Comparison of ENCODE assay signal across 8 mouse cellular contexts in the genomic region with DNA sequence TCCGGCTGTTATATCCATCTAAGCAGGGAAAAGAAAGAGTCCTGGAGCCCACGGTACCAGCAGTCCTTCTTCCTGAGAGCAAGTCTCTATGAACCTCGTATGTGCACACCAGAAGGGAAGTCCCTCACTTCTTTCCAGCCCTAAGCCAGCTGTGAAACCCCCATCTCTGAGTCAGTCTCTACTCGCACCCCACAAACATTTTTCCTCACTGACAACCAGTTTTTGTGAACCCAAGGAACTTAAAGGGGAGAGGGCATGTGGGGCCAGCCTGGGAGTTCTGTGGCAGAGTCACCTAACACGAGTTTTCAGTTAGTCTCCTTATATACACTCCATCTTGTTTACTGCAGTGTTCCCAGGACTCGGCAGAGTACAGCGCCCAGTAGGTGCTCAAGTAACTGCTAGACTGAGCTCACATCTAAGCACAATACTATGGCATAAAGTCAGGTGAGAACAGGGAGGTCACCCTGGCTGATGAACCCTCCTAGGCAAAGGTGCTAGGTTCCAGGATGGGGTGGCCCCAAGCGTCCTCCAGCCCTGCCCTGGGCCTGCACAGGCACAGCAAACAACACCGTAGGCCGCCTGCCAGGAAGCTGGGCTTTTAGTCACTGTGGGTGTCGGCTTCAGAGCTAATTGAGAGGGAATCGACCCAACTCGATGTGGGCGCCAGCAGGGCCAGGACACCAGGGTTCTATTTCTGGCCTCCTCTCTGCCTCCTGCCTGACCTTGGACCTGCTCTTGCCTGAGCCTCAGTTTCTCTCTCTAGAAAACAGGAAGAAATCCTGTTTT. TPM values are rescaled to one million over a fixed set of nuclear protein-coding genes. Genes with fewer than 3 reads are reported as not detected.
DNase-seq lines count a peak whose midpoint lies in the region; ATAC-seq lines count a peak whose summit lies in the region.
"Had no signal": no experiment of that assay in that cellular context is flagged by ENCODE, and none has a peak within 500 bp of the region (broad histone marks: within the 10 kb centered on the region; RNA-seq: fewer than 3 reads in every experiment).

No protein-coding gene starts in this region.

- H3K4me2 ChIP-seq in embryonic facial prominence, embryonic 14.5 days (ENCODE audit: low read depth, low read length) = peak overlapping the region; percentile 10; the same call in 1 of the 2 replicates
- no peak overlapping the region for H3K4me2 ChIP-seq in hindbrain, embryonic 15.5 days
- H3K4me2 ChIP-seq: neural tube, embryonic 13.5 days had no signal

- H3K4me1 ChIP-seq in embryonic facial prominence, embryonic 14.5 days (ENCODE audit: control insufficient read depth, insufficient read depth, low read length) = peaks cover 79% of the 10 kb centered on the region
- peaks cover 93% of the 10 kb centered on the region for H3K4me1 ChIP-seq in hindbrain, embryonic 15.5 days (replicated peaks)

- DNase-seq in kidney, postnatal 10 days = peak; percentile 51
- DNase-seq in kidney, adult 11 months = no peak
- DNase-seq in embryonic facial prominence, embryonic 14.5 days (ENCODE audit: low spot score) = no peak
- DNase-seq in lung, postnatal 36 days = peak; percentile 78
- no peak for DNase-seq in left cerebral cortex, adult 8-10 months (ENCODE audit: low spot score in 2 of 2)
- DNase-seq in cerebellum, postnatal 25 days = no peak

- WGBS in embryonic facial prominence, embryonic 14.5 days = 52% methylated on average over 14 of the region's 14 CpGs
- 67% methylated on average over 14 of the region's 14 CpGs for WGBS in hindbrain, embryonic 15.5 days

- peak overlapping the region; percentile 22; the same call in 1 of the 2 replicates for H3K9ac ChIP-seq in embryonic facial prominence, embryonic 14.5 days (ENCODE audit: low read depth, low read length)
- no peak overlapping the region for H3K9ac ChIP-seq in hindbrain, embryonic 15.5 days

- ATAC-seq in embryonic facial prominence, embryonic 14.5 days (ENCODE audit: low read depth) = no peak
- no peak for ATAC-seq in hindbrain, embryonic 15.5 days (ENCODE audit: low FRiP score, low read depth)

- no peaks in the 10 kb centered on the region for H3K9me3 ChIP-seq in embryonic facial prominence, embryonic 14.5 days (ENCODE audit: control insufficient read depth, low read length)
- H3K9me3 ChIP-seq in hindbrain, embryonic 15.5 days = no peaks in the 10 kb centered on the region
- H3K9me3 ChIP-seq: neural tube, embryonic 13.5 days had no signal

- peaks cover 46% of the 10 kb centered on the region for H3K36me3 ChIP-seq in embryonic facial prominence, embryonic 14.5 days (ENCODE audit: control insufficient read depth, insufficient read depth, low read length)
- H3K36me3 ChIP-seq in hindbrain, embryonic 15.5 days = 0 out of 2 replicates have a peak, but pooled peaks cover 8% of the 10 kb centered on the region

- no peak overlapping the region for H3K4me3 ChIP-seq in embryonic facial prominence, embryonic 14.5 days (ENCODE audit: low read depth, low read length)
- H3K4me3 ChIP-seq in hindbrain, embryonic 15.5 days = no peak overlapping the region
- H3K4me3 ChIP-seq: neural tube, embryonic 13.5 days had no signal

- H3K27me3 ChIP-seq in embryonic facial prominence, embryonic 14.5 days (replicated peaks; ENCODE audit: control insufficient read depth, insufficient read depth, low read length) = no peaks in the 10 kb centered on the region
- H3K27me3 ChIP-seq in hindbrain, embryonic 15.5 days = no peaks in the 10 kb centered on the region

- H3K27ac ChIP-seq in embryonic facial prominence, embryonic 14.5 days (replicated peaks; ENCODE audit: low read depth, low read length) = peak overlapping the region; percentile 74
- peak overlapping the region; percentile 43; the same call in 1 of the 2 replicates for H3K27ac ChIP-seq in hindbrain, embryonic 15.5 days (replicated peaks)
- H3K27ac ChIP-seq: neural tube, embryonic 13.5 days had no signal

RNA-seq across cellular contexts. Expression of a gene that starts 6.7 kb away (rescaled TPM):
- 32.8 and 36.9 TPM in 2 replicates for polyA plus RNA-seq in embryonic facial prominence, embryonic 14.5 days (2014; fragmentation: Nextera tagmentation; extraction: Ambion mirVana)
- polyA plus RNA-seq in hindbrain, embryonic 15.5 days (2015; fragmentation: Nextera tagmentation; extraction: Ambion mirVana) = 14.0 and 18.5 TPM in 2 replicates
- 10 to 100 TPM; 14.5 to 17.6 (median 16.0) TPM for total RNA-seq in left cerebral cortex, adult 8-10 months (2022)

RNA-seq across cellular contexts. Expression of a gene that starts 24.0 kb away (rescaled TPM):
- 0.79 and 1.5 TPM in 2 replicates for polyA plus RNA-seq in embryonic facial prominence, embryonic 14.5 days (2014; fragmentation: Nextera tagmentation; extraction: Ambion mirVana)
- 2.0 and 3.6 TPM in 2 replicates for polyA plus RNA-seq in hindbrain, embryonic 15.5 days (2015; fragmentation: Nextera tagmentation; extraction: Ambion mirVana)
- 1 to 10 TPM in 1 of 4 experiments, under 1 TPM in 3; 0.32 to 1.0 (median 0.62) TPM for total RNA-seq in left cerebral cortex, adult 8-10 months (2022)

RNA-seq across cellular contexts. Expression of a gene that starts 34.2 kb away (rescaled TPM):
- polyA plus RNA-seq in embryonic facial prominence, embryonic 14.5 days (2014; fragmentation: Nextera tagmentation; extraction: Ambion mirVana) = 7.0 and 7.8 TPM in 2 replicates
- 41.4 and 43.3 TPM in 2 replicates for polyA plus RNA-seq in hindbrain, embryonic 15.5 days (2015; fragmentation: Nextera tagmentation; extraction: Ambion mirVana)
- 10 to 100 TPM; 82.5 to 94.5 (median 86.9) TPM for total RNA-seq in left cerebral cortex, adult 8-10 months (2022)

Comparison
In these comparisons a context has a peak if more than half of its experiments do, and no peak if none do; other contexts are left out.
1. DNase-seq: peak in kidney, postnatal 10 days (single experiment) and lung, postnatal 36 days (single experiment); none in kidney, adult 11 months (single experiment), embryonic facial prominence, embryonic 14.5 days (single experiment), left cerebral cortex, adult 8-10 months (0 of 2) and cerebellum, postnatal 25 days (0 of 2).